Mouse (Mus musculus) intestine, embryonic 16.5 days (tissue): ENCODE results near the gene Usf2. TPM values are rescaled to one million over a fixed set of nuclear protein-coding genes. Genes with fewer than 3 reads are reported as not detected.
A peak's percentile ranks its signal among the peaks of the same experiment; 100 is the strongest.

Experiments used
- ATAC-seq: fragments of 200-750 bp; cut with Nextera tagmentation; 2 replicates; pipeline ENCODE4 v1.8.0; 2017; ENCODE audit warnings: moderate TSS enrichment, moderate library complexity
- H3K27ac ChIP-seq: fragments of 300-500 bp; sonication (generic); 2 replicates; pipeline ENCODE4 v1.5.1; 2014; ENCODE audit warnings: mild to moderate bottlenecking, low read length
- H3K27me3 ChIP-seq: fragments of 300-500 bp; sonication (generic); replicated peaks from 2 replicates; pipeline ENCODE4 v1.6.1; 2014; ENCODE audit warnings: low read length, control low read depth, mixed read lengths; ENCODE audit not compliant: control insufficient read depth, insufficient read depth
- H3K36me3 ChIP-seq: fragments of 300-500 bp; sonication (generic); 2 replicates; pipeline ENCODE4 v1.6.1; 2014; ENCODE audit warnings: low read length, control low read depth; ENCODE audit not compliant: control insufficient read depth, insufficient read depth
- H3K4me1 ChIP-seq: fragments of 300-500 bp; sonication (generic); 2 replicates; pipeline ENCODE4 v1.6.1; 2014; ENCODE audit warnings: low read length, control low read depth, mixed read lengths; ENCODE audit not compliant: control insufficient read depth, insufficient read depth
- H3K4me2 ChIP-seq: fragments of 300-500 bp; sonication (generic); 2 replicates; pipeline ENCODE4 v1.6.1; 2014; ENCODE audit warnings: low read depth, low read length, control low read depth
- H3K4me3 ChIP-seq: fragments of 300-500 bp; sonication (generic); 2 replicates; pipeline ENCODE4 v1.5.1; 2014; ENCODE audit warnings: mild to moderate bottlenecking, low read length
- H3K9ac ChIP-seq: fragments of 300-500 bp; sonication (generic); 2 replicates; pipeline ENCODE4 v1.6.1; 2014; ENCODE audit warnings: low read depth, low read length
- H3K9me3 ChIP-seq: fragments of 300-500 bp; sonication (generic); 2 replicates; pipeline ENCODE4 v1.6.1; 2016; ENCODE audit warnings: low read length, control low read depth; ENCODE audit not compliant: control insufficient read depth
- WGBS: fragments of 180-500 bp; shearing (Covaris S2); extraction: QIAGEN DNeasy Blood & Tissue Kit; methylation state at CpG from one replicate; pipeline ENCODE4 v1.1.7; 2014; 5-methylcytosine and 5-hydroxymethylcytosine counted together
- polyA plus RNA-seq: library from polyadenylated mRNA; unstranded; fragments of >200 nt; fragmentation: Nextera tagmentation; extraction: Ambion mirVana; gene quantifications from 2 replicates; pipeline ENCODE4 v1.2.1, GENCODE M21; 2015

Usf2 gene
- polyA plus RNA-seq, 1 experiment from 2014 or later, result 13.3 TPM

DNA sequence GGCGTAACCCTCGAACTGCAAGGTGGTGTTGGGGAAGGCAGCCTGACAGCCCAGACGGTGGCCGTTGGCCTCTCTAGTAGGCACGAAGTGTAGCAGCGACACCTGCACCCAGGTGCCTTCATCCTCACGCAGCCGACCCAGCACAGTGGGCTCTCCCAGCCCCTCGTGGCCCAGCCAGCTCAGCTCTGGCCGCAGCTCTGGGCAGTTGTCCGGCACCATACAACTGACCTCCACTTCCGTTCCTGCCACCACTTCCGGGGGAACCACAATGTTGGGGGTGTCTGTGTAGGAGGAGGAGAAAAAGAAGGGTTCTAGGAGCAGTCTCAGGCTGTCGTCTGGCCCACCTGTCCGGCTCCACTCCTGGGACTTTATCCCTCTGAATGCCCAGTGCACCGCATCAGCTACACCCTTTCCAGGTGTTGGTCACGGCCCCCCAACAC is 47.6 kb downstream of the Usf2 start:
- peak; percentile 48 for ATAC-seq
- Histone ChIP-seq H3K4me1 (peaks cover 5% of the 10 kb centered on the region; the same call in 1 of the 2 replicates), H3K27me3 (no peaks in the 10 kb centered on the region), H3K4me2 (peak overlapping the region; percentile 64), H3K36me3 (no peaks in the 10 kb centered on the region), H3K9ac (peak overlapping the region; percentile 37; the same call in 1 of the 2 replicates), H3K9me3 (no peaks in the 10 kb centered on the region), H3K27ac (no peak overlapping the region), H3K4me3 (peak overlapping the region; percentile 26)
- WGBS, result 26% methylated on average over 17 of the region's 17 CpGs

DNA sequence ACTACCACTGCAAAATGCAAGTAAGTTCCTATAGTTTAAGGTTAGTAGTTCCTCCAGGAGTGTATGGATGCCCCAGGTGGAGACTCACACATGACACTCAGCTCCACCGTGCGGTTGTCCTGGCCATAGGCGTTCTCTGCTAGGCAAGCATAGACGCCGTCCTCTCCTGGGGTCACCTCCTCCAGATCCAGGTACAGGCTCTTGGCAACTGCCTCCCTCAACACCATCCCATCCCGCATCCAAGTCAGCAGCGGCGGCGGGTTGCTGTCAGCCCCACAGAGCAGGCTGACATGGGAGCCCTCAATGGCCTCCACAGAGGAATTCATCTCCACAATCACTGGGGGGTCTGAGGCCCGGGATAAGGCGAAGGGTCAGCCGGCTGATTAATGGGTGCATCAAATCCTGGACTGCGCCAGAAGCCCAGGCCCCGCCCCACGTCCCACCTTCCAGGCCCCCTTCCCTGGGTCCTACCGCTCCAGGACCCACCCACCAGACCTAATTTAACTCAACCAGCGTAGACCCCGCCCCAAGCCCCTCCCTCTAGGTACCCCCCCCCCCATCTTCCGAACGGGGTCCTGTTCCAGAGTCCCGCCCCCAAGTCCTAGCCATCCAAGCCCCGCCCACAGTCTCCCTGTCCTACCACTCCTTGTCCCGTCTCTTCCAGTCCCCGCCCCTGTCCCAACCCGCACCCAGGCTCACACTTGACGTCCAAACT is 48.2 kb downstream of the Usf2 start:
- peak; percentile 61 for ATAC-seq
- Histone ChIP-seq H3K9ac (peak overlapping the region; percentile 37; the same call in 1 of the 2 replicates), H3K27me3 (no peaks in the 10 kb centered on the region), H3K9me3 (no peaks in the 10 kb centered on the region), H3K4me3 (peak overlapping the region; percentile 26), H3K4me1 (peaks cover 5% of the 10 kb centered on the region; the same call in 1 of the 2 replicates), H3K4me2 (peak overlapping the region; percentile 64), H3K36me3 (no peaks in the 10 kb centered on the region), H3K27ac (no peak overlapping the region)
- WGBS, result 3% methylated on average over 23 of the region's 26 CpGs

DNA sequence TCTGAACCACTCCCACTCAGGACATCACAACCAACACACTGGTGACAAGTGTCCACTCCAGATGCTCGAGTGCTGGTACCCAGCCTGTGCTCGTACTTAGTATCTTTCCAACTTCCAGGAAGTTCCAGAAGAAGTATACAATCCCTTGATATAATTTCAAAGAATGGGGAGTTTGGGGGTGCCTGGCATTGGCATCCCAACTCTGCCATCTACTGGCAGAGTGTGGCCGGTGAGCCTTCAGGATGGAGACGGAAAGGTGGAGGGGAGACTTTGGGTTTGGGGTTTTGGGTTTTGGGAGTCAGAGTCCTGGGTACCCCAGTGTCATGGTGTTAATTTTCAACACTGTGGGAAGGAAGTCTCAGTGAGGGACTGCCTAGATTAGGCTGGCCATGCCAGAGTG is 52.6 kb downstream of the Usf2 start:
- H3K36me3 ChIP-seq, result no peaks in the 10 kb centered on the region
- no peak for ATAC-seq
- H3K27me3 ChIP-seq, result no peaks in the 10 kb centered on the region
- H3K9me3 ChIP-seq, result no peaks in the 10 kb centered on the region
- no peak overlapping the region for H3K27ac ChIP-seq
- no peak overlapping the region for H3K4me3 ChIP-seq
- peaks cover 8% of the 10 kb centered on the region for H3K4me1 ChIP-seq
- WGBS, result 43% methylated on average over 4 of the region's 4 CpGs
- no peak overlapping the region for H3K9ac ChIP-seq
- H3K4me2 ChIP-seq, result no peak overlapping the region

Other genes starting within 250 kb of the Usf2 start
- gene Atp4a, start 244.6 kb downstream of the Usf2 start, polyA plus RNA-seq, result 1.6 and 2.5 TPM in 2 replicates
- 242 and 249 TPM in 2 replicates for gene Tmem147, start 227.3 kb downstream of the Usf2 start, polyA plus RNA-seq
- 0.32 TPM in 1 of 2 replicates, not detected in the other for gene Gapdhs, start 213.1 kb downstream of the Usf2 start, polyA plus RNA-seq
- 0.89 and 1.6 TPM in 2 replicates for gene Sbsn, start 205.3 kb downstream of the Usf2 start, polyA plus RNA-seq
- gene Dmkn, start 193.0 kb downstream of the Usf2 start, polyA plus RNA-seq, result 4.4 and 5.8 TPM in 2 replicates
- gene Krtdap, start 168.9 kb downstream of the Usf2 start, polyA plus RNA-seq, result 1.5 and 3.4 TPM in 2 replicates
- 10.9 and 11.7 TPM in 2 replicates for gene Ffar2, start 133.0 kb downstream of the Usf2 start, polyA plus RNA-seq
- 0.78 TPM in 2 replicates for gene Ffar3, start 100.6 kb downstream of the Usf2 start, polyA plus RNA-seq
- gene Ffar1, start 95.2 kb downstream of the Usf2 start, polyA plus RNA-seq, result 0.35 and 0.37 TPM in 2 replicates
- 0.62 and 0.70 TPM in 2 replicates for gene Cd22, start 76.5 kb downstream of the Usf2 start, polyA plus RNA-seq
- gene Mag, start 41.9 kb downstream of the Usf2 start, polyA plus RNA-seq, result 0.31 TPM in 2 replicates
- not detected in 2 replicates for gene Hamp2, start 32.1 kb downstream of the Usf2 start, polyA plus RNA-seq
- gene Hamp, start 12.8 kb downstream of the Usf2 start, polyA plus RNA-seq, result not detected in 2 replicates
- gene Lsr, start 16.7 kb upstream of the Usf2 start, polyA plus RNA-seq, result 164 and 166 TPM in 2 replicates
- 12.8 and 13.7 TPM in 2 replicates for gene Fam187b, start 17.0 kb upstream of the Usf2 start, polyA plus RNA-seq
- 22.5 and 26.9 TPM in 2 replicates for gene Fxyd5, start 85.7 kb upstream of the Usf2 start, polyA plus RNA-seq
- 20.1 and 22.0 TPM in 2 replicates for gene Fxyd7, start 94.7 kb upstream of the Usf2 start, polyA plus RNA-seq
- 62.6 and 71.9 TPM in 2 replicates for gene Fxyd1, start 100.4 kb upstream of the Usf2 start, polyA plus RNA-seq
- 0.83 and 1.4 TPM in 2 replicates for gene Lgi4, start 102.5 kb upstream of the Usf2 start, polyA plus RNA-seq
- 71.2 and 73.7 TPM in 2 replicates for gene Fxyd3, start 119.9 kb upstream of the Usf2 start, polyA plus RNA-seq
- gene Hpn, start 158.5 kb upstream of the Usf2 start, polyA plus RNA-seq, result 66.4 and 73.6 TPM in 2 replicates
- 0.16 and 1.0 TPM in 2 replicates for gene Scn1b, start 170.2 kb upstream of the Usf2 start, polyA plus RNA-seq
- 38.5 and 39.7 TPM in 2 replicates for gene Gramd1a, start 199.1 kb upstream of the Usf2 start, polyA plus RNA-seq